Mouse (Mus musculus) kidney, embryonic 16.5 days (tissue): ENCODE results near the gene Gucd1. TPM values are rescaled to one million over a fixed set of nuclear protein-coding genes. Genes with fewer than 3 reads are reported as not detected.
"Not testable (repeated sequence)": the region's sequence is repeated elsewhere in the genome, so short reads cannot be mapped to it uniquely, and the experiment has no call there.

Experiments
- ATAC-seq: fragments of 200-750 bp; cut with Nextera tagmentation; 2 replicates; pipeline ENCODE4 v1.8.0; 2017; ENCODE audit warnings: moderate TSS enrichment; ENCODE audit not compliant: low FRiP score, low TSS enrichment
- H3K27ac ChIP-seq: fragments of 300-500 bp; sonication (generic); 2 replicates; pipeline ENCODE4 v1.5.1; 2014; ENCODE audit warnings: low read length
- H3K27me3 ChIP-seq: fragments of 300-500 bp; sonication (generic); 2 replicates; pipeline ENCODE4 v1.6.1; 2014; ENCODE audit warnings: low read length, control low read depth, mixed read lengths; ENCODE audit not compliant: insufficient read depth
- H3K36me3 ChIP-seq: fragments of 300-500 bp; sonication (generic); 2 replicates; pipeline ENCODE4 v1.6.1; 2014; ENCODE audit warnings: low read length, control low read depth, mixed read lengths; ENCODE audit not compliant: insufficient read depth
- H3K4me1 ChIP-seq: fragments of 300-500 bp; sonication (generic); 2 replicates; pipeline ENCODE4 v1.6.1; 2014; ENCODE audit warnings: low read length, control low read depth, mixed read lengths; ENCODE audit not compliant: insufficient read depth
- H3K4me2 ChIP-seq: fragments of 300-500 bp; sonication (generic); replicated peaks from 2 replicates; pipeline ENCODE4 v1.6.1; 2014; ENCODE audit warnings: low read depth, low read length
- H3K4me3 ChIP-seq: fragments of 300-500 bp; sonication (generic); 2 replicates; pipeline ENCODE4 v1.5.1; 2014; ENCODE audit warnings: mild to moderate bottlenecking, low read length
- H3K9ac ChIP-seq: fragments of 300-500 bp; sonication (generic); replicated peaks from 2 replicates; pipeline ENCODE4 v1.6.1; 2014; ENCODE audit warnings: low read length
- H3K9me3 ChIP-seq: fragments of 300-500 bp; sonication (generic); 2 replicates; pipeline ENCODE4 v1.6.1; 2016; ENCODE audit warnings: low read length, control low read depth
- WGBS: fragments of 180-500 bp; shearing (Covaris S2); extraction: QIAGEN DNeasy Blood & Tissue Kit; methylation state at CpG from one replicate; pipeline ENCODE4 v1.1.7; 2014; 5-methylcytosine and 5-hydroxymethylcytosine counted together
- polyA plus RNA-seq: library from polyadenylated mRNA; unstranded; fragments of >200 nt; fragmentation: Nextera tagmentation; extraction: Ambion mirVana; gene quantifications from 2 replicates; pipeline ENCODE4 v1.2.1, GENCODE M21; 2015

Gene Gucd1
- polyA plus RNA-seq, 1 experiment from 2014 or later = 53.4 TPM

GRCm38 (mm10) chr10:75350564-75350963 is 167.2 kb downstream of the Gucd1 start:
- H3K9ac ChIP-seq = no peak overlapping the region
- no peak for ATAC-seq
- 79% methylated on average over 5 of the region's 5 CpGs for WGBS
- H3K9me3 ChIP-seq = no peaks in the 10 kb centered on the region
- H3K4me1 ChIP-seq = no peaks in the 10 kb centered on the region
- H3K36me3 ChIP-seq = no peaks in the 10 kb centered on the region
- H3K4me2 ChIP-seq = no peak overlapping the region
- H3K27ac ChIP-seq = no peak overlapping the region
- no peak overlapping the region for H3K4me3 ChIP-seq
- no peaks in the 10 kb centered on the region for H3K27me3 ChIP-seq

GRCm38 (mm10) chr10:75345265-75345664 is 172.5 kb downstream of the Gucd1 start:
- Histone ChIP-seq H3K4me3 (no peak overlapping the region), H3K9me3 (no peaks in the 10 kb centered on the region), H3K9ac (no peak overlapping the region), H3K27ac (no peak overlapping the region), H3K4me2 (no peak overlapping the region), H3K27me3 (no peaks in the 10 kb centered on the region), H3K36me3 (no peaks in the 10 kb centered on the region), H3K4me1 (no peaks in the 10 kb centered on the region)
- 69% methylated on average over 2 of the region's 2 CpGs for WGBS
- ATAC-seq = no peak

DNA sequence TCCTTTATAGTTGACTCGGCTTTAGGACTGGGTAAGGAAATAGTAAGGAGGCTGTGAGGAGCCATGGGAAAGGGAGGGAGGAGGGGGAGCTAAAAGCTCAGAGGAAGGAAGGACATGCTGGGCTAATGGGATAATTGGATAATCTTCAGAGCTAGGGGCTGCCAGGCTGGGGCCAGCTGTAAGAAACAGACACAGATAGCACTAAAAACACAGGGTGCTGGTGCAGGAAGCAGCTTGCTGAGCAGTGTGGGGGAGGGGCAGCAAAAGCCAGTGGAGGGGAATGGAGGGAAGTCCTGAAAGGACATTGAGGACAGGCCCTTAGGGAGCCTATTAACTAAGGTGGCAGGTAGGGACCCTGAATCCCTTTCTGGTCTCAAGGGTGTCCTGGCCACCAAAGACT is 173.2 kb downstream of the Gucd1 start:
- 71% methylated on average over 1 of the region's 1 CpGs for WGBS
- H3K9ac ChIP-seq, H3K4me3 ChIP-seq, H3K27ac ChIP-seq, H3K9me3 ChIP-seq, ATAC-seq, H3K4me1 ChIP-seq, H3K4me2 ChIP-seq, H3K36me3 ChIP-seq, H3K27me3 ChIP-seq: not testable (repeated sequence)

DNA sequence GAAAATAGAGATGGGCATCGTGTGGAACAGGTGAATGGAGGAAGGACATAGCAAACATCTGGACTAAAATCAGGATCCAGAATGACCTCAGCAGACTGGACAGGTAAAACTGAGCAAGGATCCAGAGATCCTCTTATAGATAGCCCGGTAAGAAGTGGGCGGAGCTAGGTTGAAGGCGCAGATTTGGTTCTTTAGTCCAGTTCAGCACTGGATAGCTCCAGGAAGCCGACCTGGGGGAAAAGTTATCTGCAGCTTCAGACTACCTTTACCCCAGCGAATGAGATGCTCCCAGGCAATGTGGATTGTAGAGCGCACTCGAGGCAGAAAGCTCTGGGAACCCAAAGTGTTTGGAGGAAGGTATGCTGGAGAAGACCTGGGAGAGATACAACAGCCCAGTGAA is 175.8 kb downstream of the Gucd1 start:
- Histone ChIP-seq H3K36me3 (no peaks in the 10 kb centered on the region), H3K9me3 (no peaks in the 10 kb centered on the region), H3K4me2 (no peak overlapping the region), H3K4me3 (no peak overlapping the region), H3K27me3 (no peaks in the 10 kb centered on the region), H3K4me1 (peaks cover 2% of the 10 kb centered on the region; the same call in 1 of the 2 replicates), H3K27ac (no peak overlapping the region), H3K9ac (no peak overlapping the region)
- ATAC-seq = 0 out of 2 replicates have a peak, but pooled peaks have one; percentile 19
- WGBS = 34% methylated on average over 8 of the region's 8 CpGs

GRCm38 (mm10) chr10:75339377-75339776 is 178.4 kb downstream of the Gucd1 start:
- Histone ChIP-seq H3K9ac (no peak overlapping the region), H3K4me1 (peaks cover 7% of the 10 kb centered on the region; the same call in 1 of the 2 replicates), H3K4me2 (no peak overlapping the region), H3K4me3 (no peak overlapping the region), H3K36me3 (no peaks in the 10 kb centered on the region), H3K27me3 (no peaks in the 10 kb centered on the region), H3K9me3 (no peaks in the 10 kb centered on the region), H3K27ac (no peak overlapping the region)
- no peak for ATAC-seq
- WGBS = 85% methylated on average over 7 of the region's 7 CpGs

- Histone ChIP-seq H3K36me3 (no peaks in the 10 kb centered on the region), H3K4me1 (peaks cover 7% of the 10 kb centered on the region; the same call in 1 of the 2 replicates), H3K9me3 (no peaks in the 10 kb centered on the region), H3K27me3 (no peaks in the 10 kb centered on the region), H3K27ac (no peak overlapping the region), H3K4me2 (no peak overlapping the region), H3K9ac (no peak overlapping the region), H3K4me3 (no peak overlapping the region)
- WGBS = 77% methylated on average over 5 of the region's 5 CpGs
- no peak for ATAC-seq
These were observed 178.9 kb downstream of the Gucd1 start for GRCm38 (mm10) chr10:75338852-75339251.

- no peaks in the 10 kb centered on the region for H3K9me3 ChIP-seq
- H3K36me3 ChIP-seq = no peaks in the 10 kb centered on the region
- ATAC-seq = no peak; the same call in 1 of the 2 replicates
- WGBS = 60% methylated on average over 10 of the region's 10 CpGs
- H3K4me1 ChIP-seq = peaks cover 10% of the 10 kb centered on the region; the same call in 1 of the 2 replicates
- no peak overlapping the region for H3K9ac ChIP-seq
- no peak overlapping the region for H3K4me2 ChIP-seq
- no peaks in the 10 kb centered on the region for H3K27me3 ChIP-seq
- H3K4me3 ChIP-seq = no peak overlapping the region
- H3K27ac ChIP-seq = no peak overlapping the region
These were observed 180.5 kb downstream of the Gucd1 start for GRCm38 (mm10) chr10:75337231-75337630.

DNA sequence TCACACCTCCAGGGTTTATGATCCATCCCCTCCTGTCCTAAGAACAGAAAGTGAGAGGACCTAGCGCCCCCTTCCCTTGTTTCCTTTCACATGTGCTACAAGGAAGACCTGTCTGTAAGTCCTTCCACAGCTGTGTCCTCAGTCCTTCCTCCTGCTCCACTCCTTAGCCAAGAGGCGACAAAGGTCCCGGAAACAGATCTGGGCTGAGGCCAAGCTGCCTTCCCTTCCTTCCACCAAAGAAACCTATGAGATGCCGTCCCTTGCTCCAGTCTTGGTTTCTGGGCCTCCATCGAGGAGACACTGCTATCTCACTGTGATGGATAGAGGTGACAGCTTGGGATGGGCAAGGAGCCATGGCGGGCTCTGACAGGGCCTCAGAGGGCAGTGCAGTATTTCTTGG is 182.7 kb downstream of the Gucd1 start:
- Histone ChIP-seq H3K4me1 (peaks cover 10% of the 10 kb centered on the region; the same call in 1 of the 2 replicates), H3K4me3 (no peak overlapping the region), H3K27me3 (no peaks in the 10 kb centered on the region), H3K9me3 (no peaks in the 10 kb centered on the region), H3K27ac (no peak overlapping the region), H3K4me2 (no peak overlapping the region), H3K36me3 (no peaks in the 10 kb centered on the region), H3K9ac (no peak overlapping the region)
- WGBS = 73% methylated on average over 6 of the region's 6 CpGs
- ATAC-seq = no peak

DNA sequence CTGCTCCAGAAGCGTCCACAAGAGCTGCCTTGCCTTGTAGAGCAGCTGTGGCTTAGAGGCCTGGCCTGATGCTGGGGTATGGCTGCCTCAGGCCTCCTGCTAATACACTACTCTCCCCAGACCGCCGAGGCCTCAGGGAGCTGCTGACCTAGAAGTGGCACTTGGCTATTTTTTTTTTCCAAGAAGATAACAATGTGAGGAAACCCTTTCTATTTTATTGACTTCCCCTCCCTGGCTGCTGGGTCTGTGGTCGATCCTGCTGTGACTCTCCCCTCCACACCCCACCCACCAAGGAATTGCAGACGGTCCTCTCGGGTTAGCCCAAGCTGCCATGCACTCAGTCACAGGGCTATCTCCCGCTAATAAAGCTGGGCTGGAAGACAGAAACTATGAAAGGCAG is 183.6 kb downstream of the Gucd1 start:
- Histone ChIP-seq H3K4me3 (no peak overlapping the region), H3K9me3 (no peaks in the 10 kb centered on the region), H3K4me2 (no peak overlapping the region), H3K36me3 (no peaks in the 10 kb centered on the region), H3K4me1 (peaks cover 10% of the 10 kb centered on the region; the same call in 1 of the 2 replicates), H3K9ac (no peak overlapping the region), H3K27me3 (no peaks in the 10 kb centered on the region), H3K27ac (no peak overlapping the region)
- WGBS = 52% methylated on average over 7 of the region's 7 CpGs
- no peak; the same call in 1 of the 2 replicates for ATAC-seq

GRCm38 (mm10) chr10:75333176-75333776 is 184.5 kb downstream of the Gucd1 start:
- no peak overlapping the region for H3K4me3 ChIP-seq
- no peak overlapping the region for H3K4me2 ChIP-seq
- H3K27me3 ChIP-seq = no peaks in the 10 kb centered on the region
- 95% methylated on average over 23 of the region's 23 CpGs for WGBS
- H3K36me3 ChIP-seq = no peaks in the 10 kb centered on the region
- H3K9ac ChIP-seq = no peak overlapping the region
- H3K4me1 ChIP-seq = peaks cover 10% of the 10 kb centered on the region; the same call in 1 of the 2 replicates
- no peaks in the 10 kb centered on the region for H3K9me3 ChIP-seq
- ATAC-seq = no peak
- no peak overlapping the region for H3K27ac ChIP-seq
